Mouse (Mus musculus) embryo, embryonic 10.5 days (tissue): ENCODE results near the gene Utp11.
A peak's percentile ranks its signal among the peaks of the same experiment; 100 is the strongest.

Source experiments
- DNase-seq: peaks from one replicate; pipeline ENCODE4 v3.0.0-alpha.2; 2015; ENCODE audit warnings: low spot score

Utp11 gene

DNA sequence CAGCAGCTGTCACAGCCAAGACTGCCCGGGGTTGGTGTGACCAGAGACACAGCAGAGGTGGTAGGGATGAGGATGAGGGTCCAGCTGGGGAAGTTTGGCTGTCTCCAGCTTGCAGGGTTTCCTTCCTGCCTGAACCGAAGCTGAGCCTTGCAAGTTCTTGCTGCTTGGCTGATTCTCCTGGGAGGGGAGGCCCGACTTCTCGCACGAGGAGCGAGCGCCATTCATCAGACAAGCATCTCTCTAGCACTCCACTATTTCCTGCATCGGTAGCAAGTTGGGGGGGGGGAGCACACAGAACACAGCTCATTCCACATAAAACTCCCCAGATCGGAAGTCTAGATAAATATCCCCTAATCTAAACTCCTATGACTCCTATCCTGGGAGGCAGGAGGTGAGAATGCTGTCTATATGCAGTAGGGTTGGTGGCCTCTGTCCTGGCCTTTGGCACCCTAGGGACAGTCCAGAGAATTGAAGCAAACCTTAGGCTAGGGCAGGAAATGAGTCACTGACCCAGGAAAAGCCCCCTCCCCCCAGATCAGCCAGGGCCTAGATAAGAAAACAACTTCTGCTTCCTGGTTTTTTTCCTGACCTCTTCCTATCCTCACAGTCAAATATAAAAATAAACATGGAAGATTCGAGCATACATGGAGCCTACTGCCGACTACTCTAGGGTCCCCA is 11.5 kb upstream of the Utp11 start:
- peak; percentile 56 for DNase-seq

DNA sequence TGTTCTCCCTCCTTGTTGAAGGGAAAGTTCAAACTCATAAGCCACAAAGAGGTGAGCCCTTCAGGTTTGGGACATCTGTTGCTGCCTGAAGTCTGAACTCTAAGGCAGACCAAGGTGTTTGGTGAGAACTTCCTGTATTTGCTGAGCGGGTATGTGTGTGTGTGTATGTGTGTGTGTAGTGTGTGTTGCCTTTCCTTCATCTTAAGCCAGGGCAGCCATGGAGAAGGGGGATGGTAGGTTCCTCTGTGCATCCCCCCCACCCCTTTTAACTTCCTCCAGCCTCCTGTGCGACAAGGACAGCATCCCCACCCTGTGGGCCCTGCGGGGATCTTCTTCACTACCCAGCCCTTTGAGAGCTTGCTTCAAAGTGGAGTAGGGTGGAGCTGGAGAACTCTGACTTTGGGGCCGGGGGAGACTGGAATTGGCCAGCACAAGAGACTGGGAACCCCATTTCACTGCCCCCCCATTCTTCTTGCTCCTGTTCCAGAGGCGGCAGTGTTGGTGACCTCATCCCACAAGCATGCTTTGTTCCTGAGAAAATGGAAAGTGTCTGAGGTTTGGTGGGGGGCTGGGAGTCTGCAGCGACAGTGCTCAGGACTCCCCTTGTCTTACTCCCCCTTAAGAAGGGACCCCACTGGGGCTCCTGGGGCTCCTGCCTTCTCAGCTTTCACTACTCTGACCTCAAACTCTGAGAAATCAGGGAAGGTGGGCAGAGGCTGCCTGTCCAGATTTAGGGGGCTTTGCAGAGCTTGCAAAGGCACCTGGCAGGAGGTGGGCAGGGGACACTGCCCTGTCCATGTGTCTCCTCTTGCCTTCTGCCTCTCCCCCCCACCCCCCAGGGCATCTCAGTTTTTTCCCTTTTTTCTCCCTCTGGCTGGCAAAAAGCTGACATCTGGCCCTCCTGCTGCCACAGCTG is 10.7 kb upstream of the Utp11 start:
- DNase-seq, result peak; percentile 66

- no peak for DNase-seq
Measured at GRCm38 (mm10) chr4:124703406-124703805, 10.0 kb upstream of the Utp11 start.

GRCm38 (mm10) chr4:124701916-124702315 is 8.5 kb upstream of the Utp11 start:
- no peak for DNase-seq

- peak; percentile 56 for DNase-seq
Measured at GRCm38 (mm10) chr4:124701052-124701845, 7.8 kb upstream of the Utp11 start.

GRCm38 (mm10) chr4:124700248-124700971 is 7.0 kb upstream of the Utp11 start, which contains the start of gene Fhl3:
Gene Fhl3 (plus strand): TSS chr4:124700701.
- peak; percentile 85 for DNase-seq

DNA sequence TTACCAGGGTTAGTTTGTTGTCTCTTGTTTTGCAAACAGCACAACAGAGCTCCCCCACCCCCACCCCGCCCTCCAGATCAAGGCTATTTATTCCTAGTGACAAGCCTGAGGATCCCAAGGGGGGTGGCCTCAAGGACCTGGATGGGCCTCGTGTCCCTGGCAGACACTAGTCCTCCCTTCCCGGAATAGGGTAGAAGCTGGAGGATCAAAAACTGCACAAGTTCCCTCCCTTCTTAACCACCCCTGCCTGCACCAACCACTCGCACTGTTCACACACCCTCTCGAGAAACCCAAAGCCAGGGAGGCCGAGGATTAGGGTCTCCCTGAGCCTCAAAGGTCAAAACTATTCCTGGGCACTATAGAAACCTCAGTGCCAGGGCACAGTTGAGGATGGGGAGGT is 6.4 kb upstream of the Utp11 start:
- DNase-seq, result no peak

DNA sequence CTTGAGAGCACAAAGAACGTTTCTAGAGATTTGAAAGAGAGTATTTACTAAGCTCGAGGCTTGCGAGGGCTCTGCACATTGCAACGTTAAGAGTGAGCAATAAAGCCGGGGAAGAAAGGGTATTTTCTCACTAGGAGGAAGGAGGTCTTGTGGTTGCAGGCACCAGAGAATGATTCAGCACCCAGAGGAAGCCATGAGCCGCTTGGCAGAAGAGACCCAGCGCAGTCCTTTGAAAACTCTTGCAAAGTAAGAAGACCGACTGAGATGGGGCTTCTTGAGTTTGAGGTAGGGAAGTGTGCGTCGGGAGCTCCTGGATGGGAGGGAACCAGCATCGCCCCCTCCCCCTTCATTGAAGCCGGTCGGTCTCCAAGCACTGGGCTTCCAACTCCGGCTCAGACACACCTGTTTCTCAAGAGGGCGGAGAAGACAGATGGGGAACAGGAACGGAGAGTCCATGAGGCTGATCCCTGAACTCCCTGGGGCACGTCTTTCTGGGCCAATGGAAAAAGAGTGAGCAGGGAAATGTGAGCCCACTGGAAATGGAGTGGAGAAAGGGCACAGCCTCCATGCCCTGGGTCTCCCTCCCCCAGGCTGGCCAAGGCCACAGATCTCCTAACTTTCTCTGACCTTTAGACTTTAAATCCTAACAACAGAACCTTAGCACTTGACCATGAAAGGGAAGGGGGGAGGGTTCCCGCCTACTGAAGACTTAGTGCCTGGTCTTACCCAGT is 2.6 kb upstream of the Utp11 start:
- DNase-seq, result peak; percentile 46

DNA sequence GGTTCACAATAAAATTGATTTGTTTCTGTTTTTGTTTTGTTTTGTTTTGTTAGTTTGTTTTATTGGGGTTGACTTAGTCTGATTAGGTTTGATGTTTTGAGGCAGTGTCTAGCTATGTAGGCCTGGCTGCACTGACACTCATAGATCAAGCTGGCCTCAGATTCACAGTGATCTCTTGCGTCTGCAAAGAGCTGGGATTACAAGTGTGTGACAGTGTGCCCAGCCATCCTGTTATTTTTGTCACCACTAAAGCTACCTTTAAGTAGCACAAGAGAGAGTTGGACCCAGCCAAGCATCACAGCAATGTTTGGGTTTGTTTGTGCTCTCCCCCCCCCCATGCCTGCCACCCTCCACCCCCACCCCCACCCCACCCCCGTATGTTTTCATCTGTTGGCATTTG is 1.2 kb upstream of the Utp11 start:
- no peak for DNase-seq

- DNase-seq, result no peak
Measured at GRCm38 (mm10) chr4:124692416-124692861, 961 bp downstream of the Utp11 start.

DNA sequence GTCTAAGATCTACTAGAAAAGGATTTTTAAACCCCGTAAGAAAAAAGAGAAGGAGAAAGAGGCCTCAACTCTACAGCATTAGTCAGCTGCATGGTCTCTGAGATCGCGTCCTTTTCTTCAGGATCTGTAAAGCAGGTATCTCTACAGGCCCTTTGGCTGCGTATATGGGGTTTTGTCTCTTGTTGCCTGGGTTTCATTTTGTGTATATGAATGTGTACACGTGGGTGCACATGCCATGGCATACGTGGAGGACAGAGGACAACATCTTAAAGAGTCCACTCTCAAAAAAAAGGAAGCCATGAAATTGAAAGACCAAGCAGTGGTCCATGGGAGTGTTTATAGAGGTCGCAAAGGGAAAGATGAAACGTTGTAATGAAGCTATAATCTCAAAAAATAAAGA is 1.9 kb downstream of the Utp11 start:
- no peak for DNase-seq

DNA sequence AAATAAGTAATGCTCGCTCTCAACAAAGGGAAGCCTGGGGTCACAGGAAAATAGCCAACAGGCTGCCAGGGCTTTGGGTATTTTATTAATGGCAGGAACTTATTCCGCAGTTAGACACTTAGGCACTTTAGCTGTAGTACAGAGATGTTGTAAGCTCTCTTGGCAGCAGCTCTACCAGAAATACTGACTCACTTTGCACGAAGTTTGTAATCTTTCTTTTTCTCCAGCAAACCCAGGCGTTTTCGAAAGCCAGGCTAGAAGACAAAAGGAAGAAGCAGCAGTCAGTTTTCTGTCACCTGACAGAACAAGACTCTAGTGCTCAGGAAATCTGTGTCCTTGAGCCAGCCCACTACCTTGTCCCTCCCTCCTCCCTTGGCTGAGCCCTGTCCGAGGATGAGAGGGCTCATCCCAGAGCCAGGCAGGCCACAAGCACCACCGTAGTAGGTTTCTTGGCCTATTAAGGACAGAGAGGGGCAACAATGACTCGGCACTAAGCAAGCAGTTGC is 7.5 kb downstream of the Utp11 start:
- no peak for DNase-seq

GRCm38 (mm10) chr4:124685453-124685852 is 7.9 kb downstream of the Utp11 start:
- no peak for DNase-seq

GRCm38 (mm10) chr4:124685004-124685403 is 8.4 kb downstream of the Utp11 start:
- no peak for DNase-seq

DNA sequence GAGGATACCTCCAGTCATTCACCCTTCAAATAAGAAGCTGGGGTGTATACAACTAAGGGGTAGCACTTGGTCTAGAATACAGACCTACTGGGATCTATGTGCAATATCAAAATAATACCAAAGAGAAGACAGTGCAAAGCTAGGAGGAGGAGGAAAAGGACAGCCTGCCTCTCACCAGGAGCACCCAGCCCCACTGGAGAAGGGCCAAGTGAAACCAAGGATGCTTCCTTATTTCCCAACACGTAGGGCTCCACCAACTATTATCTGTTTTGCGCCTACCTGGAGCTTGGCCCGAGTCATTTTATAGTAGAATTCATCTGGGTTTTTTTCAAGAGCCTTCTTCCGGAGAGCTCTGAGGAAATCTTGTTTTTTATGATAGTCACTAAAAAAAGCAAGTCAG is 9.9 kb downstream of the Utp11 start:
- no peak for DNase-seq

- DNase-seq, result no peak
Measured at GRCm38 (mm10) chr4:124682270-124682669, 11.1 kb downstream of the Utp11 start.

DNA sequence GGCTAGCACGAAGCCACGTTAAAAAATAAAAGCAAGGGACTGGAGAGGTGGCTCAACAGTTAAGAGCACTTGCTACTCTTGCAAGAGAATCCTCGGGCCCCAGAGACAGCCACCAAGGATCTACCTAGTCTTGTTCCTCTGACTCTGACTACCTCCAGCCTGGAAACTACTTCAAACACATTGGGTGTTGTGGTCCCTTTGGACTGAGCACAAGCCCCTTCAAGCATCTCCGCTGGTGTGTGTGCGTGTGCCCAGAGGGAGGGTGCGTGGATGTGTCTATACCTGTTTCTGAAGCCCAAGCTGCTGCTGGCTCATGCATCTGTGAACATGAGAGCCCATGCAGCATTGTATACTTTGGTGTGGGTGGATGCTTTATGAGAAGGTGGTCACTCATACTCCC is 17.4 kb downstream of the Utp11 start:
- DNase-seq, result no peak

DNA sequence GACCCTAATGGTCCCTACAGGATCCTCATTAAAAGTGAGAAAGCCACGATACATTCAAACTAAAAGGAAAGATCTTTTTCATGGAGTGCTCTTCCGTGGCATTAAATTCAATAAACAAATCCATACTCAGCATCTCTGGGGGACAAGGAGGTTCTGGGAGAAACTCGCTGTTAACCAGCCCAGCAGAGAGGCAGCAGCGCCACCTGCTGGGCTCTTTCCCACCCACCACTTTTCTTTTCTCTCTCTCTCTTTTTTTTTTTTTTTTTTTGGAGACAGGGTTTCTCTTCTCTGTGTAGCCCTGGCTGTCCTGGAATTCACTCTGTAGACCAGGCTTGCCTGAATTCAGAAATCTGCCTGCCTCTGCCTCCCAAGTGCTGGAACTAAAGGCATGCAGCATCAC is 18.4 kb downstream of the Utp11 start:
- peak; percentile 90 for DNase-seq

- no peak for DNase-seq
Measured at GRCm38 (mm10) chr4:124674334-124675032, 18.9 kb downstream of the Utp11 start.
